Mouse (Mus musculus): ENCODE measurements around the gene Cutc.

DNA sequence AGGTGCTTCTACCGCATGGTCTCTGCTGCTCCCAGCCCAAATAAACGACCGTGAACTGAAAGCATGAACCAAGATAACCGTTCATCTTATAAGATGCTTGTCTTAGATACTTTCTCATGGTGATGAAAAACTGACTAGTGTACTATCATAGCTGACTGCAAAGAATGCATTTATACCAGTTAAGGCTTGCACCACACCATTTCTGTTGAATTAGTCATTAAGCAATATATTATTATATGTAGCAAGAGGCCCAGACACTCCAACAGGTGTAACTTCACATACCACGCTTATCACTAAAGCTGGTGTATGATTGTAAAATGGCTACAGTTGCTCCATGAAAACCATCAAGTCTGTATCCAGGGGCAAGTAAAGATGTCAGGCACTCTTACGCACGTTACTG lies 37.0 kb downstream of the Cutc start:
- no peak for TF ChIP-seq CTCF (IDR thresholded peaks at IDR 0.05; ENCODE audit: insufficient read depth, low read depth, low read length)
- TF ChIP-seq POLR2A (IDR thresholded peaks at IDR 0.05; ENCODE audit: insufficient read depth, low read depth, low read length), result no peak
